Mouse (Mus musculus) midbrain, embryonic 15.5 days (tissue): ENCODE data around the gene Paqr9. TPM values are rescaled to one million over a fixed set of nuclear protein-coding genes. Genes with fewer than 3 reads are reported as not detected.

Source experiments
- ATAC-seq: fragments of 200-750 bp; cut with Nextera tagmentation; replicated peaks from 2 replicates; pipeline ENCODE4 v1.8.0; 2017; ENCODE audit warnings: moderate TSS enrichment
- H3K27ac ChIP-seq: fragments of 300-500 bp; sonication (generic); 2 replicates; pipeline ENCODE4 v1.5.1; 2015; ENCODE audit warnings: mild to moderate bottlenecking, inconsistent platforms
- H3K27me3 ChIP-seq: fragments of 300-500 bp; sonication (generic); replicated peaks from 2 replicates; pipeline ENCODE4 v1.6.1; 2015; ENCODE audit warnings: inconsistent platforms
- H3K36me3 ChIP-seq: fragments of 300-500 bp; sonication (generic); replicated peaks from 2 replicates; pipeline ENCODE4 v1.6.1; 2015; ENCODE audit warnings: inconsistent platforms
- H3K4me1 ChIP-seq: fragments of 300-500 bp; sonication (generic); 2 replicates; pipeline ENCODE4 v1.6.1; 2015; ENCODE audit warnings: inconsistent platforms
- H3K4me2 ChIP-seq: fragments of 300-500 bp; sonication (generic); 2 replicates; pipeline ENCODE4 v1.6.1; 2015; ENCODE audit warnings: inconsistent platforms, mild to moderate bottlenecking, moderate library complexity
- H3K4me3 ChIP-seq: fragments of 300-500 bp; sonication (generic); 2 replicates; pipeline ENCODE4 v1.5.1; 2015; ENCODE audit warnings: mild to moderate bottlenecking, inconsistent platforms
- H3K9ac ChIP-seq: fragments of 300-500 bp; sonication (generic); 2 replicates; pipeline ENCODE4 v1.6.1; 2015; ENCODE audit warnings: mild to moderate bottlenecking, inconsistent platforms
- H3K9me3 ChIP-seq: fragments of 300-500 bp; sonication (generic); 2 replicates; pipeline ENCODE4 v1.6.1; 2016; ENCODE audit warnings: inconsistent platforms
- WGBS: fragments of 180-500 bp; shearing (Covaris S2); methylation state at CpG from one replicate; pipeline ENCODE4 v1.1.7; 2015; ENCODE audit warnings: mixed read lengths; 5-methylcytosine and 5-hydroxymethylcytosine counted together
- polyA plus RNA-seq: library from polyadenylated mRNA; unstranded; fragments of >200 nt; fragmentation: Nextera tagmentation; extraction: Ambion mirVana; gene quantifications from 2 replicates; pipeline ENCODE4 v1.2.1, GENCODE M21; 2015

Paqr9 gene
- polyA plus RNA-seq, 1 experiment from 2014 or later = 5.1 TPM

GRCm38 (mm10) chr9:95525961-95526360, 33.5 kb upstream of the Paqr9 start:
- no peak overlapping the region for H3K27ac ChIP-seq
- WGBS = 4% methylated on average over 2 of the region's 2 CpGs
- no peak overlapping the region for H3K4me2 ChIP-seq
- no peak overlapping the region for H3K9ac ChIP-seq
- no peaks in the 10 kb centered on the region for H3K4me1 ChIP-seq
- ATAC-seq = peak; percentile 88; the same call in 1 of the 2 replicates
- no peaks in the 10 kb centered on the region for H3K27me3 ChIP-seq
- no peaks in the 10 kb centered on the region for H3K36me3 ChIP-seq
- H3K9me3 ChIP-seq = no peaks in the 10 kb centered on the region
- H3K4me3 ChIP-seq = no peak overlapping the region

GRCm38 (mm10) chr9:95527676-95528075, 31.8 kb upstream of the Paqr9 start:
- Histone ChIP-seq H3K27me3 (no peaks in the 10 kb centered on the region), H3K27ac (no peak overlapping the region), H3K9me3 (no peaks in the 10 kb centered on the region), H3K4me2 (no peak overlapping the region), H3K36me3 (no peaks in the 10 kb centered on the region), H3K4me1 (no peaks in the 10 kb centered on the region), H3K4me3 (no peak overlapping the region), H3K9ac (no peak overlapping the region)
- ATAC-seq = no peak
- 66% methylated on average over 2 of the region's 2 CpGs for WGBS

- Histone ChIP-seq H3K36me3 (no peaks in the 10 kb centered on the region), H3K27me3 (no peaks in the 10 kb centered on the region), H3K27ac (no peak overlapping the region), H3K4me3 (no peak overlapping the region), H3K9ac (no peak overlapping the region), H3K4me2 (no peak overlapping the region), H3K4me1 (no peaks in the 10 kb centered on the region), H3K9me3 (no peaks in the 10 kb centered on the region)
- ATAC-seq = no peak
- WGBS = 46% methylated on average over 3 of the region's 3 CpGs
Measured at GRCm38 (mm10) chr9:95531144-95531543, 28.3 kb upstream of the Paqr9 start.

- Histone ChIP-seq H3K27me3 (no peaks in the 10 kb centered on the region), H3K27ac (no peak overlapping the region), H3K9ac (no peak overlapping the region), H3K36me3 (no peaks in the 10 kb centered on the region), H3K4me3 (no peak overlapping the region), H3K4me2 (no peak overlapping the region), H3K9me3 (no peaks in the 10 kb centered on the region), H3K4me1 (no peaks in the 10 kb centered on the region)
- WGBS = 48% methylated on average over 6 of the region's 6 CpGs
- ATAC-seq = no peak
Measured at GRCm38 (mm10) chr9:95533817-95534216, 25.6 kb upstream of the Paqr9 start.

GRCm38 (mm10) chr9:95539176-95539800, 20.2 kb upstream of the Paqr9 start:
- no peak for ATAC-seq
- Histone ChIP-seq H3K4me2 (no peak overlapping the region), H3K4me3 (no peak overlapping the region), H3K27me3 (no peaks in the 10 kb centered on the region), H3K27ac (no peak overlapping the region), H3K9ac (no peak overlapping the region), H3K4me1 (peaks cover 4% of the 10 kb centered on the region), H3K9me3 (no peaks in the 10 kb centered on the region), H3K36me3 (no peaks in the 10 kb centered on the region)
- 69% methylated on average over 2 of the region's 2 CpGs for WGBS

GRCm38 (mm10) chr9:95540487-95540886, 19.0 kb upstream of the Paqr9 start:
- WGBS = 55% methylated on average over 4 of the region's 4 CpGs
- Histone ChIP-seq H3K9ac (no peak overlapping the region), H3K27me3 (no peaks in the 10 kb centered on the region), H3K27ac (no peak overlapping the region), H3K4me3 (no peak overlapping the region), H3K4me2 (no peak overlapping the region), H3K36me3 (no peaks in the 10 kb centered on the region), H3K9me3 (no peaks in the 10 kb centered on the region), H3K4me1 (peaks cover 4% of the 10 kb centered on the region)
- no peak for ATAC-seq

- H3K27ac ChIP-seq = peak overlapping the region; percentile 43
- H3K9me3 ChIP-seq = no peaks in the 10 kb centered on the region
- H3K27me3 ChIP-seq = no peaks in the 10 kb centered on the region
- ATAC-seq = peak; percentile 67
- H3K9ac ChIP-seq = no peak overlapping the region
- no peak overlapping the region for H3K4me2 ChIP-seq
- no peaks in the 10 kb centered on the region for H3K36me3 ChIP-seq
- H3K4me3 ChIP-seq = no peak overlapping the region
- peaks cover 4% of the 10 kb centered on the region for H3K4me1 ChIP-seq
Measured at GRCm38 (mm10) chr9:95541208-95541607, 18.2 kb upstream of the Paqr9 start.

- no peak overlapping the region for H3K4me2 ChIP-seq
Measured at GRCm38 (mm10) chr9:95541650-95542432, 17.6 kb upstream of the Paqr9 start.

GRCm38 (mm10) chr9:95542475-95542874, 17.0 kb upstream of the Paqr9 start:
- no peak; the same call in 1 of the 2 replicates for ATAC-seq
- Histone ChIP-seq H3K9ac (no peak overlapping the region), H3K36me3 (no peaks in the 10 kb centered on the region), H3K27ac (peak overlapping the region; percentile 65), H3K27me3 (no peaks in the 10 kb centered on the region), H3K9me3 (no peaks in the 10 kb centered on the region), H3K4me2 (no peak overlapping the region), H3K4me3 (no peak overlapping the region), H3K4me1 (peaks cover 4% of the 10 kb centered on the region)
- WGBS = 78% methylated on average over 6 of the region's 6 CpGs

More at GRCm38 (mm10) chr9:95541650-95542432, 17.6 kb upstream of the Paqr9 start:
- no peak overlapping the region; the same call in 1 of the 2 replicates for H3K9ac ChIP-seq
- peaks cover 4% of the 10 kb centered on the region for H3K4me1 ChIP-seq
- 48% methylated on average over 15 of the region's 15 CpGs for WGBS
- ATAC-seq = peak; percentile 66
- no peaks in the 10 kb centered on the region for H3K9me3 ChIP-seq
- H3K4me3 ChIP-seq = no peak overlapping the region
- no peaks in the 10 kb centered on the region for H3K36me3 ChIP-seq
- peak overlapping the region; percentile 65 for H3K27ac ChIP-seq
- no peaks in the 10 kb centered on the region for H3K27me3 ChIP-seq

GRCm38 (mm10) chr9:95544598-95544997, 14.9 kb upstream of the Paqr9 start:
- Histone ChIP-seq H3K4me3 (no peak overlapping the region), H3K9me3 (no peaks in the 10 kb centered on the region), H3K36me3 (no peaks in the 10 kb centered on the region), H3K4me2 (no peak overlapping the region), H3K27ac (no peak overlapping the region), H3K27me3 (no peaks in the 10 kb centered on the region), H3K9ac (no peak overlapping the region), H3K4me1 (peaks cover 4% of the 10 kb centered on the region)
- ATAC-seq = no peak
- WGBS = 97% methylated on average over 4 of the region's 4 CpGs

- H3K9ac ChIP-seq = no peak overlapping the region
- no peaks in the 10 kb centered on the region for H3K36me3 ChIP-seq
- H3K4me1 ChIP-seq = peaks cover 4% of the 10 kb centered on the region
- no peak overlapping the region for H3K4me3 ChIP-seq
- H3K27me3 ChIP-seq = no peaks in the 10 kb centered on the region
- H3K27ac ChIP-seq = no peak overlapping the region
- H3K9me3 ChIP-seq = no peaks in the 10 kb centered on the region
- no peak overlapping the region for H3K4me2 ChIP-seq
- WGBS = 59% methylated on average over 7 of the region's 7 CpGs
- no peak for ATAC-seq
Measured at GRCm38 (mm10) chr9:95546679-95547078, 12.8 kb upstream of the Paqr9 start.

GRCm38 (mm10) chr9:95549626-95550411, 9.6 kb upstream of the Paqr9 start:
- no peak overlapping the region for H3K4me2 ChIP-seq
- no peak overlapping the region for H3K4me3 ChIP-seq
- H3K27ac ChIP-seq = no peak overlapping the region
- H3K27me3 ChIP-seq = no peaks in the 10 kb centered on the region
- no peak overlapping the region for H3K9ac ChIP-seq
- no peaks in the 10 kb centered on the region for H3K9me3 ChIP-seq
- no peak for ATAC-seq
- H3K4me1 ChIP-seq = no peaks in the 10 kb centered on the region
- WGBS = 57% methylated on average over 15 of the region's 15 CpGs
- H3K36me3 ChIP-seq = no peaks in the 10 kb centered on the region
